24 mouse cellular contexts compared by ENCODE assay signal in genomic region chr8:46567946-46568345, GRCm38 (mm10). TPM values are rescaled to one million over a fixed set of nuclear protein-coding genes. Genes with fewer than 3 reads are reported as not detected.
A peak's percentile ranks its signal among the peaks of the same experiment; 100 is the strongest.
DNase-seq lines count a peak whose midpoint lies in the region; ATAC-seq and TF ChIP-seq lines count a peak whose summit lies in the region.
"Had no signal": no experiment of that assay in that cellular context is flagged by ENCODE, and none has a peak within 500 bp of the region (broad histone marks: within the 10 kb centered on the region; RNA-seq: fewer than 3 reads in every experiment).

No protein-coding gene starts in this region.

- ATAC-seq in megakaryocyte, adult 5-6 weeks (ENCODE audit: poor library complexity, severe bottlenecking), result no peak
- ATAC-seq: forebrain, embryonic 16.5 days; hindbrain, embryonic 16.5 days; intestine, embryonic 15.5 days; liver, postnatal 0 days; midbrain, embryonic 16.5 days; Patski had no signal

- intact Hi-C loops in left cerebral cortex, adult 2 months (cut with DNase I), result loop anchor here (2.0 to 10.0 kb wide), 3 partner anchors 49 to 807 kb away; partner anchors contain the start of genes Casp3 and Primpol
- intact Hi-C loops in left cerebral cortex, postnatal 4 days (cut with DNase I), result no loop called here

- DNase-seq in left cerebral cortex, adult 2 months (ENCODE audit: extremely low spot score in 1 of 2, low spot score in 2 of 2), result no peak
- no peak for DNase-seq in left cerebral cortex, postnatal 4 days
- DNase-seq in right cerebral cortex, postnatal 36 days (ENCODE audit: low spot score in 2 of 2), result peak; percentile 25 to 56
- DNase-seq in right cerebral cortex, postnatal 14 days, result no peak
- DNase-seq in lung, postnatal 10 days, result peak; percentile 63
- no peak for DNase-seq in adrenal gland, postnatal 4 days (ENCODE audit: low spot score in 2 of 2)
- DNase-seq: adrenal gland, postnatal 36 days; cerebellum, adult 18-20 months; cerebellum, postnatal 14 days; gastrocnemius, postnatal 25 days; heart, adult 2 months; kidney, adult 8-10 months; kidney, postnatal 10 days; liver, postnatal 0 days; thymus, postnatal 14 days had no signal

- TF ChIP-seq CTCF in left cerebral cortex, adult 2 months (IDR thresholded peaks at IDR 0.05), result no peak

- peak overlapping the region; percentile 25; the same call in 1 of the 2 replicates for H3K27ac ChIP-seq in left cerebral cortex, adult 2 months
- H3K27ac ChIP-seq: forebrain, embryonic 10.5 days; heart, adult 2 months; heart, embryonic 15.5 days; intestine, embryonic 15.5 days; limb, embryonic 12.5 days had no signal

- H3K4me3 ChIP-seq in left cerebral cortex, adult 2 months, result no peak overlapping the region
- H3K4me3 ChIP-seq: forebrain, embryonic 10.5 days; heart, adult 2 months; heart, embryonic 15.5 days; intestine, embryonic 15.5 days; limb, embryonic 12.5 days had no signal

RNA-seq across cellular contexts. Expression of gene Cenpu, which starts 16.1 kb away (rescaled TPM):
- 1 to 10 TPM; 2.0 to 2.3 TPM for total RNA-seq in left cerebral cortex, adult 2 months (2021)
- 1 to 10 TPM; 4.6 to 5.8 TPM for total RNA-seq in left cerebral cortex, postnatal 4 days (2021)
- total RNA-seq in megakaryocyte, adult 5-6 weeks (2015), result 21.0 and 25.9 TPM in 2 replicates
- total RNA-seq in megakaryocyte, adult 5-6 weeks (2017), result 30.1 and 70.6 TPM in 2 replicates
- 10 to 100 TPM in 1 of 2 experiments, 1 to 10 TPM in 1; 9.4 to 10.8 TPM for total RNA-seq in adrenal gland, postnatal 4 days (2021)

RNA-seq across cellular contexts. Expression of gene Primpol, which starts 49.1 kb away (rescaled TPM):
- total RNA-seq in left cerebral cortex, adult 2 months (2021), result 1 to 10 TPM; 4.6 to 6.1 TPM
- 1 to 10 TPM; 7.6 to 8.2 TPM for total RNA-seq in left cerebral cortex, postnatal 4 days (2021)
- total RNA-seq in megakaryocyte, adult 5-6 weeks (2015), result 19.2 and 20.1 TPM in 2 replicates
- total RNA-seq in megakaryocyte, adult 5-6 weeks (2017), result 7.5 and 9.6 TPM in 2 replicates
- 10 to 100 TPM; 18.0 to 21.7 TPM for total RNA-seq in adrenal gland, postnatal 4 days (2021)

RNA-seq across cellular contexts. Expression of gene Casp3, which starts 49.1 kb away (rescaled TPM):
- total RNA-seq in left cerebral cortex, adult 2 months (2021), result 10 to 100 TPM; 13.4 to 13.6 TPM
- 100 to 1,000 TPM; 215 to 241 TPM for total RNA-seq in left cerebral cortex, postnatal 4 days (2021)
- 40.0 and 41.8 TPM in 2 replicates for total RNA-seq in megakaryocyte, adult 5-6 weeks (2015)
- 74.2 and 88.3 TPM in 2 replicates for total RNA-seq in megakaryocyte, adult 5-6 weeks (2017)
- 10 to 100 TPM; 35.1 to 35.2 TPM for total RNA-seq in adrenal gland, postnatal 4 days (2021)

Comparison
In these comparisons a context has a peak if more than half of its experiments do, and no peak if none do; other contexts are left out.
1. DNase-seq: peak in right cerebral cortex, postnatal 36 days (2 of 2) and lung, postnatal 10 days (single experiment); none in left cerebral cortex, adult 2 months (0 of 2), left cerebral cortex, postnatal 4 days (single experiment), right cerebral cortex, postnatal 14 days (single experiment) and adrenal gland, postnatal 4 days (0 of 2).